Mouse (Mus musculus): ENCODE measurements around the gene Gm4131.

DNA sequence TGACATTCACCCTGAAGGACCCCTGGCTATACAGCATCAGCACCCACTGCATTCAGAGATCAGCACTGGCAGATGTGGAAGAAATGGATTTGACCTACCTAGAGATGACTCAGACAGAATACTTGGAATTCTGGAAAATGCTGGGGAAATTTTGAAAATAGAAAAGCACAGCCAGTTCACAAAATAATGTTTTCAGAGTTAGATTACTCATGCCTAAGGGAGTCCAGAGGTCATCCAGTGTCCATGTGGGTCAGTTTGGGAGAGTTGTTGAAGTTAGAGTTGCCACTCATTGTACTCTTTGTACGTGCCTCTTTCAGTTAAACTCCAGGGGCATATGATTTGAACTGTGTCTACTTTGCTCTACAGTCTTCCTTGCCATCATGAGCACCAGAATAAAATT, 25.0 kb downstream of the Gm4131 start:
- TF ChIP-seq POLR2A (IDR thresholded peaks at IDR 0.05; ENCODE audit: low read depth, low read length) = no peak
- no peak for TF ChIP-seq CTCF (IDR thresholded peaks at IDR 0.05; ENCODE audit: extremely low read depth, insufficient read length, insufficient replicate concordance, low read depth, low read length)

Data from small intestine, adult 2 months (tissue).